Mouse (Mus musculus): ENCODE results near the gene Mtfmt.

- TF ChIP-seq CTCF (IDR thresholded peaks at IDR 0.05; ENCODE audit: low read depth, low read length) (no peak), POLR2A (IDR thresholded peaks at IDR 0.05; ENCODE audit: insufficient read depth, low read length) (no peak)
Observed at GRCm38 (mm10) chr9:65492851-65493250, 57.3 kb downstream of the Mtfmt start.
